Mouse (Mus musculus): ENCODE results near the gene Lrit2.

DNA sequence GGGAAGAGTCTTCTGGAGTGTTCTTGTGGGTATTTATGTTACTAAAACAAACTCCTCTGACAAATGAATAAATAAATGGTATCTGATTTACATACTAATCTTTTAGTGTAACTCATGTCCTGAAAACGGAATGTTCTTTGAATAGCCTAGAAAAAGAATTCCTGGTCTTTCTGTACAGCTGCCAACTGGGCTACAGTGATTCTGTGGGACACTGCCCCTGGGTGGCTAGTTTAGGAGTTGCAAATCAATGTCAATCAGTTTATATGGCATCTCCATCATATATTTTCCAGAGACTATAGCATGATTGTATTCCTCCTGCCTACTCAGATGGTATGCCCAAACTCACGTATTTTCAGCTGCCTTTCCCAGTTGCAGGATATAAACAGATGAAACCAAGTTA, 2.9 kb upstream of the Lrit2 start:
- no peak for TF ChIP-seq POLR2A (IDR thresholded peaks at IDR 0.05; ENCODE audit: borderline replicate concordance, extremely low read depth, low read depth, low read length)
- no peak for TF ChIP-seq CTCF (IDR thresholded peaks at IDR 0.05; ENCODE audit: insufficient read depth, low read length)
